Mouse (Mus musculus) stomach, postnatal 0 days (tissue): ENCODE data around the gene Prrg2. TPM values are rescaled to one million over a fixed set of nuclear protein-coding genes. Genes with fewer than 3 reads are reported as not detected.

Source experiments
- ATAC-seq: fragments of 200-750 bp; cut with Nextera tagmentation; 2 replicates; pipeline ENCODE4 v1.8.0; 2017; ENCODE audit not compliant: low FRiP score, low TSS enrichment
- DNase-seq: peaks from one replicate; pipeline ENCODE4 v3.0.0-alpha.2; 2016; ENCODE audit warnings: low spot score
- H3K27ac ChIP-seq: fragments of 300-500 bp; sonication (generic); replicated peaks from 2 replicates; pipeline ENCODE4 v1.5.1; 2014; ENCODE audit warnings: mild to moderate bottlenecking, control low read depth
- H3K27me3 ChIP-seq: fragments of 300-500 bp; sonication (generic); 2 replicates; pipeline ENCODE4 v1.6.1; 2014; ENCODE audit warnings: low read length; ENCODE audit not compliant: control insufficient read depth, insufficient read depth
- H3K36me3 ChIP-seq: fragments of 300-500 bp; sonication (generic); 2 replicates; pipeline ENCODE4 v1.6.1; 2014; ENCODE audit warnings: low read length, mixed read lengths; ENCODE audit not compliant: control insufficient read depth, insufficient read depth
- H3K4me1 ChIP-seq: fragments of 300-500 bp; sonication (generic); replicated peaks from 2 replicates; pipeline ENCODE4 v1.6.1; 2014; ENCODE audit warnings: antibody characterized with exemption; ENCODE audit not compliant: control insufficient read depth, insufficient read depth
- H3K4me2 ChIP-seq: fragments of 300-500 bp; sonication (generic); replicated peaks from 2 replicates; pipeline ENCODE4 v1.6.1; 2014; ENCODE audit warnings: low read depth, mild to moderate bottlenecking, control low read depth, moderate library complexity
- H3K4me3 ChIP-seq: fragments of 300-500 bp; sonication (generic); 2 replicates; pipeline ENCODE4 v1.5.1; 2014; ENCODE audit warnings: low read depth, low read length, control low read depth
- H3K9ac ChIP-seq: fragments of 300-500 bp; sonication (generic); 2 replicates; pipeline ENCODE4 v1.6.1; 2014; ENCODE audit warnings: mild to moderate bottlenecking, low read length, control low read depth, mixed read lengths
- H3K9me3 ChIP-seq: fragments of 300-500 bp; sonication (generic); 2 replicates; pipeline ENCODE4 v1.6.1; 2016; ENCODE audit warnings: low read length; ENCODE audit not compliant: control insufficient read depth
- CTCF ChIP-seq: IDR thresholded peaks from 2 replicates; pipeline ENCODE4 v1.5.1; 2016; ENCODE audit warnings: antibody characterized with exemption, low read depth, mild to moderate bottlenecking, moderate library complexity
- EP300 ChIP-seq: optimal IDR thresholded peaks from 2 replicates; pipeline ENCODE3; 2016; ENCODE audit warnings: antibody characterized with exemption
- WGBS: fragments of 180-500 bp; shearing (Covaris S2); extraction: QIAGEN DNeasy Blood & Tissue Kit; methylation state at CpG from one replicate; pipeline ENCODE4 v1.1.7; 2014; 5-methylcytosine and 5-hydroxymethylcytosine counted together
- polyA plus RNA-seq: library from polyadenylated mRNA; unstranded; fragments of >200 nt; fragmentation: Nextera tagmentation; extraction: Ambion mirVana; gene quantifications from 2 replicates; pipeline ENCODE4 v1.2.1, GENCODE M21; 2015

The Prrg2 gene
- polyA plus RNA-seq, 1 experiment from 2014 or later, result 33.6 TPM

- H3K4me3 ChIP-seq, result no peak overlapping the region
- WGBS, result 47% methylated on average over 12 of the region's 12 CpGs
- TF ChIP-seq EP300 (no peak), CTCF (no peak)
- no peak for DNase-seq
- no peak overlapping the region for H3K9ac ChIP-seq
- peaks cover 6% of the 10 kb centered on the region; the same call in 1 of the 2 replicates for H3K36me3 ChIP-seq
- ATAC-seq, result no peak
- no peak overlapping the region for H3K4me2 ChIP-seq
- H3K27ac ChIP-seq, result peak overlapping the region; percentile 45; the same call in 1 of the 2 replicates
- no peaks in the 10 kb centered on the region for H3K9me3 ChIP-seq
- no peaks in the 10 kb centered on the region for H3K27me3 ChIP-seq
- H3K4me1 ChIP-seq, result no peaks in the 10 kb centered on the region
These were observed 30.5 kb upstream of the Prrg2 start for GRCm38 (mm10) chr7:45092828-45093515.

GRCm38 (mm10) chr7:45092048-45092447, 29.6 kb upstream of the Prrg2 start, which contains the start of gene Rcn3:
Gene Rcn3, minus strand, starts transcription at chr7:45092221.
- Histone ChIP-seq H3K27me3 (no peaks in the 10 kb centered on the region), H3K36me3 (peaks cover 8% of the 10 kb centered on the region; the same call in 1 of the 2 replicates), H3K4me1 (no peaks in the 10 kb centered on the region), H3K27ac (peak within 1 kb of the TSS; percentile 88), H3K4me3 (peak within 1 kb of the TSS; percentile 47), H3K9me3 (no peaks in the 10 kb centered on the region), H3K9ac (peak within 1 kb of the TSS; percentile 66), H3K4me2 (peak within 1 kb of the TSS; percentile 60)
- DNase-seq, result peak; percentile 87
- under 1% methylated on average over 16 of the region's 16 CpGs for WGBS
- peak; percentile 91 for ATAC-seq
- TF ChIP-seq CTCF (no peak), EP300 (no peak)

GRCm38 (mm10) chr7:45091001-45091990, 28.8 kb upstream of the Prrg2 start:
- DNase-seq (peak; percentile 44), ATAC-seq (peak; percentile 57; the same call in 1 of the 2 replicates)

GRCm38 (mm10) chr7:45090251-45090977, 27.9 kb upstream of the Prrg2 start:
- H3K4me2 ChIP-seq, result peak overlapping the region; percentile 60
- ATAC-seq (no peak), DNase-seq (no peak)
- H3K27ac ChIP-seq, result peak overlapping the region; percentile 88
- peak overlapping the region; percentile 47 for H3K4me3 ChIP-seq
- WGBS, result 69% methylated on average over 13 of the region's 13 CpGs
- no peaks in the 10 kb centered on the region for H3K9me3 ChIP-seq
- H3K4me1 ChIP-seq, result no peaks in the 10 kb centered on the region
- H3K27me3 ChIP-seq, result no peaks in the 10 kb centered on the region
- H3K9ac ChIP-seq, result peak overlapping the region; percentile 66
- no peak for TF ChIP-seq EP300
- TF ChIP-seq CTCF, result no peak
- H3K36me3 ChIP-seq, result peaks cover 8% of the 10 kb centered on the region; the same call in 1 of the 2 replicates

More at GRCm38 (mm10) chr7:45091001-45091990, 28.8 kb upstream of the Prrg2 start:
- 9% methylated on average over 35 of the region's 35 CpGs for WGBS
- TF ChIP-seq CTCF (no peak), EP300 (no peak)
- Histone ChIP-seq H3K9me3 (no peaks in the 10 kb centered on the region), H3K36me3 (peaks cover 8% of the 10 kb centered on the region; the same call in 1 of the 2 replicates), H3K4me1 (no peaks in the 10 kb centered on the region), H3K27me3 (no peaks in the 10 kb centered on the region), H3K9ac (peak overlapping the region; percentile 66), H3K4me2 (peak overlapping the region; percentile 60), H3K4me3 (peak overlapping the region; percentile 47), H3K27ac (peak overlapping the region; percentile 88)

- Histone ChIP-seq H3K27ac (no peak overlapping the region), H3K27me3 (no peaks in the 10 kb centered on the region), H3K36me3 (peaks cover 8% of the 10 kb centered on the region; the same call in 1 of the 2 replicates), H3K4me2 (no peak overlapping the region), H3K4me1 (no peaks in the 10 kb centered on the region), H3K9me3 (no peaks in the 10 kb centered on the region), H3K9ac (no peak overlapping the region), H3K4me3 (no peak overlapping the region)
- ATAC-seq (no peak), DNase-seq (no peak)
- WGBS, result 94% methylated on average over 17 of the region's 17 CpGs
- TF ChIP-seq CTCF (no peak), EP300 (no peak)
These were observed 26.1 kb upstream of the Prrg2 start for GRCm38 (mm10) chr7:45088597-45088996.
